Mouse (Mus musculus) urinary bladder, postnatal 4 days (tissue): ENCODE results near the gene Slc2a8.
A peak's percentile ranks its signal among the peaks of the same experiment; 100 is the strongest.

Source experiments
- DNase-seq, 2 experiments: peaks; one replicate each; pipeline ENCODE4 v3.0.0; 2021 to 2022; ENCODE audit warnings: low spot score in 2 of 2

The Slc2a8 gene

DNA sequence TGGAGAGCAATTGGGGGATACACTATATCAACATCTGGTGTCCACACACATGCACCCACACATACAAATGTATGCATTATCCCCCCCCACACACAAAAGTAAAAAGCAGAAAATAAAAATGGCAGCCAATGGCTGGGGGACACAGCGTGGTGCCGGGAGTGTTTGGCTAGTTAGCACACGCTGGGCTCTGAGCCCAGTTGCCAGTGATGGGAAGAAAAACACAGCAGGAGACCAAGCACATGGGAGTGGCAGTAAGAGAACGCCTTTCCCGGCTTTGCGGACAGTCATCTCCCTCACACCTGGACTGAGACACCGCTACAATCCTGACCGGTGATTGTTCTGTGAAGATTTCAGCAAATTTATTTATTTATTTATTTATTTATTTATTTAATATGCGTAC lies 10.6 kb downstream of the Slc2a8 start:
- DNase-seq = no peak

DNA sequence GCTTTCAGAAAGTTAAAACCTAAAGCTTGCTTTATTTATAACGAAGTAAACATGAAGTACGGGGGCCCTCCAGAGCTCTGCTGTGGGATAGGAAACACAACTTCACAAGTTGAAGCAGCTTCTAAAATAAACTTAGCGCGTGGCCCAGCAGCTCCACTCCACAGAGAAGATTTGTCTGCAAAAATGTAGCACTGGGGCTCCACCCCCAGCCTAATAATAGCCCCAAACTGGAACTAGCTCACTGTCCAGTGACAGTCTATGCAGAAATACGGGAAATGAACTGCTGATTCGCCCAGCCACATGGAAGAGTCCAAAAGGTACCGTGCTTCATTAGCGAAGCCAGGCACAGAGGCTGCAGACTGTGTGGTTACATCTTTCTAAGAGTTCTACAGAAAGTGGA lies 12.6 kb downstream of the Slc2a8 start:
- no peak for DNase-seq

DNA sequence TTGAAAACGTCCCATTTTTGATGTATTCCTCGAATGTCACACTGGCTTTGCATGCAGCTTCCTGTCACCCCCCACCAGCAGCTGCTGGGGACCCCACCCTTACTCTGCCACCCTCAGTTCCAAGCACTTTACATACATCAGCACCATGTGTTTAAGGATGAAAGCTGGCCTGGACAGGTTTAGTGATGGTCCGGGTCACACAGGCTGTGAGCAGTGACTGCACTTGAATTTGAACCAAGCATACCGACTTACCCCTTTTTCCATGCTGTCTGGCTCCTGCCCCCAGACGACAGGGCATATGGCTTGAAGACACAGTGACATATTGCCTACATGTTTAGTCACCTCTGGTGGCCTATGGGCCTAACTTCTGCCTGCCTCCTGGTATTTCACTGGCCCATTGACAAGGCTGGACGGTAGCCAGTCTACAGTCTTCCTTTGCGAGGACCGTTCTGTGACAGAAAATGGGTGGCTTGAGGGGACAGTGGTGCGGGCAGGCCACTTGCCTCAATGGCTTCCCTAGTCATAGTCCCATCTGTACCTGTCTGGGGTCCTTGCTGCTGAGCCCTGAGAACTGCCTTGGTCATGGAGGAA lies 13.8 kb downstream of the Slc2a8 start:
- no peak for DNase-seq

DNA sequence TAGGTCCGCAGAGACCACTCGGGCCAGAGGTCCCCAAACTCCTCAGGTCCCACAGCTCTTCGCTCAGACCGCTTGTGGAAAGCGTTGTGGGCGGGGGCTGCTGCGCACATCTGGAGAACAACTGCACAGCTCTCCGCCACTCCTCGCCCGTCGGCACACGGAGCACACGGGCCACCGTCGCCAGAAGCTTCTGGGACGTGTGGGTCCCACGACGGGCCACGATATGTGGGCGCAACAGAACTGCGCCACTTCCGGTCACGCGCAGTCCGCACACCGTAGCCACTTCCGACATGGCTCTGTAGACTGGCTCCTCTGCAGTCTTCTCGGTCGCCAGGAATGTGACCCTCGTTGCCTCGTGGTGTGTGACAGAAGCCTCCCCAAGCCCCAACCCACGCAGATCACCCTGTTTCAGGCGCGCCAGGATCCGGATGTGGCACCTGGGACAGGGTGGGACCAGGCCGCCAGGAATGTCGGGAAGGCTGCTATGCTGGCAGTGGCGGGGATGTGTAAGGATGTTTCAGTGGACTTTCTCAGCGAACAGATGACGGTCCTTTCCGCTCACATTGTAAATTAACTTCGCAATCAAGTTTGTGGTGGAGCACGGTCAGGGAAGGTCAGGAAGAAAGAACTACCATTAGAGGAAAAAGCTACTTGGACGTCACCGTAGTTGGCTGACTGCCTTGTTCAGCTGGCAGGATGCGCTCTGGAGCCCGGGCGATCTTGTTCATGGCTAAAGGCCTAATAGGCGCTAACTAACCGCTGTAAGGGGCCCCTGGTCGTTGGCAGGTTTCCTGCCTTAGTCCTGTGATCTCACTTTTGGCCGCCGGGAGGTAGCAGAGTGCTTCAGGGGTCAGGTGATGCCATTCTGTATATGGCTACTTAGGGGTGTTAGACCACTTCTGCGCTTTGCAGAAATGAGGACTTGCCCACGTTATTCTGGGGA lies 14.9 kb downstream of the Slc2a8 start:
- peak; percentile 77 to 84 for DNase-seq

DNA sequence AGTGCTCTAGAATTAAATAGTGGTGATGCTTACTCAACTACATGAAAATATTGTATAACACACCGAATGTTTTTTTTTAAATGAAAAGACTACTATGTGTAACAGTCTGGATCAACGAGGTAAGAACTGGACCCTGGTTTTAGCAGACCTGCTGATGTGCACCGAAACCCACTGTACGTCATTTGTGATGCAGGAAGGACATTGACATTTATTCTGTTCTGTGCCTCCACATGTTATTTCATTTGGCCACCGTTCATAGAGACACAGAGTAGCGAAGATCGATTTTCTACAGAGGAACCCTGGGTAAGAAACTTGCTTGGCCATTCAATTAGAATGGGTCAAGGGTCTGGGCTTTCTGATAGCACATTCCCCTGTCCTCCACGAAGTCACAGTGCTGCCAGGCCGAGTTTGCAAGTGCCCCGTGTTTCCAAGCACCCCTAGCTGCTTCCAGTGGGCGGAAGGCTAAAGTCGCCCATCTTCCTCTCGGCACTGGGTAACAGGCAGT lies 15.6 kb downstream of the Slc2a8 start:
- no peak for DNase-seq

DNA sequence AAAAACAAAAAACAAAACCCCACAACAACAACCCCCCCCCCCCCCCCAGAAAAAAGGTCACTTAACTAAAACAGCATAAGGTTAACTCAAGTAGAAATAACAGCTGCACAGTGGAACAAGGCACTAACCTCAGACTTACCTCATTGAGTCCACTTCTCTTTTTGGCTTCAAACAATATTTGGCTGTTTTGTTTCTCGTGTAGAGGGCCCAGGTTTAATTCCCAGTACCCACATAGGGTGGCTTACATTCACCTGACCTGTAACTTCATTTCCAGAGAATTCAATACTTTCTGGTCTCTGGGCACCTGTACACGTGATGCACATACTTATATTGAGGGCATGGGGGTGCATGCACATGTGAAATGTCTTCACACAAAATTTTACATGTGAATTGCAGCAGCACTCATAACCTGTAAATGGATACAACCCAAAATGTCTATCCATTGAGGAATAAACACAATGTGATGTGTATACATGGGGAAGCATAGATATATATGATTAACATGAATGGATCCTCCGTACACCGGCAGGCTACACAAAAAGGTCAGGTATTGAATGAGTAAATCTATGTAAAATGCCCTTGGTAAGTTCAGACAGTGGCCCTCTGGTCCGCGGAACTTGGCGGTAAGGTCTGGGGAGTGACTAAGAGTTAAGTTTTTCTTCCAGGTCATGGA lies 16.2 kb downstream of the Slc2a8 start:
- no peak for DNase-seq

DNA sequence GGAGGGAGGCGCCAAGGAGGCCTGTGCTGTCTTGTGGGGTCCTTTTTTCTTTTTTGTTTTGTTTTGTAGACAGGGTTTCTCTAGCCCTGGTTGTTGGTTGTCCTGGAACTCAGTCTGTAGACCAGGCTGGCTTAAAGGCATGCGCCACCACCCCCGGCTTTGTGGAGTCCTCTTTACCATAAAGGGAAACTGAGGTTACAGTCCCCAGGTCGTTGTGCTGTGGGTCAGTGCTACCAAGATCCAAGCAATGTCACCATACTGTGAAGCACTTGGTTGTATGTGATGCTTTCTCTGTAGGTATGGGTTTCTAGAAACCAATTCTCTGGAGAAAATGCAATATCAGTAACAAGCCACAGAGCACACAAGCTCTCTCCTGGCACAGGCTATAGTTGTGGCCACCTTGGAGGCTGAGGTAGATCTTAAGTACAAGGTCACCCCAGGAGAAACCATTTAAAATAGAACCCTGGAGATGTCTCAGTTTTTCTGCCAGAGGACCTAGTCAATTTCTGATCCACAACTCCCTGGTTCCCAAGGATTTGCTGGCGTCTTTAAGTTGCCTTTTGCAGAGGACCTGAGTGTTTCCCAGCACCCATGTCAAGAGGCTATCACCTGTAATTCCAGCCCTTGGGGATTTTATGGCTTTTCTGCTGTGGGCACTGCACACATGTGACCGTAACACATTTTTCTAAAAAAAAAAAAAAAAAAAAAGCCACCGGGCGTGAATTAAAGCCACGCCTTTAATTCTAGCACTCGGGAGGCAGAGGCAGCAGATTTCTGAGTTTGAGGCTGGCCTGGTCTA lies 17.0 kb downstream of the Slc2a8 start:
- no peak for DNase-seq

DNA sequence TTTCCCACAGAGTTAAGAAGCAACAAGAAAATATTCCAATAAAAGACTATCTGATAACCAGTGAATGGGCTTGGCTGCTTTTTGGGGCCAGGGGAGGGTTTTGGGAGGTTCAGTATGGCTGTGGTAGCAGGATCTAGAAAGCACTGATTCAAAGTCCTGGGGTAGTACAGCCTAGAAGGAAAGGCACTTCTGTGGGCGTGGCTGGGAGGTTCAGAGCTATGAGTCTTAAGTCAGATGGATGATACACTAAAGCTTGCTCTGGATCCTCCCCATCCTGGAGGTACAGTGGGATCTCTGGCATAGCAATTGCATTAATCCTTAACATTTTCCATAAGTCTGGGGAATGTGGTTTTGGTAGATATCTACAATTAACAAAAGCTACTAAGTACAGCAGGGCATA lies 17.9 kb downstream of the Slc2a8 start:
- DNase-seq = no peak

DNA sequence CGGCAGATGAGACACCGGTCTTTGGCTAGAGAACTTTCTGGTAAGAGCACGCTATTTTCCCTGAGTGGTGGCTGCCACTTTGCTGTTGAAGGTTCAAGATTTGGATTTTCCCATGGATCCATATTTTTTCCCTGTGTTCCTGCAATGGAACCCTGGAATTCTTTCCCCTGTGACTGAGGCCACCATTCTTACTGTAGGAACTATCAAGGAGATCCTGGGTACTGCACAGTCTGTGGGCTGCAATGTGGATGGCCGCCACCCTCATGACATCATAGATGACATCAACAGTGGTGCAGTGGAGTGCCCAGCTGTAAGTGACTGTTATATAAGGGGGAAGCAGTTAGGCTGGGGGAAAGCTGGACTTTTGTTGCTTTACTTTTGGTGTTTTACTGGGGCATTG lies 18.3 kb downstream of the Slc2a8 start:
- no peak for DNase-seq

DNA sequence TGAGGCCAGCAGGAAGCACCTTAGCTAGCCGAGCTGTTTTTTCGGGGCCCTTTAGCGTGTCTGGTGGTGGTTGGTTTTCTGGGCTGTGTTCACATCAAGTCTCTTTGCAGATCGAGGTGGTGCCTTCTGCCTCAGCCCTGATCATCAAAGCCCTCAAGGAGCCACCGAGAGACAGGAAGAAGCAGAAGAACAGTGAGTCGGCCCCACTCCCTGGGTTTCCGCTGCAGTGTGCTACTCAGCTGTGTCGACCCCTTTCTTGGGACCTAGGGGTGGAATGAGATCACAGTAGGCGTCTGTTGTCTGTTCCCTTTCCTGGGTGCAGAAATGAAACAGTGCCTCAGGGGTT lies 19.0 kb downstream of the Slc2a8 start:
- no peak for DNase-seq

DNA sequence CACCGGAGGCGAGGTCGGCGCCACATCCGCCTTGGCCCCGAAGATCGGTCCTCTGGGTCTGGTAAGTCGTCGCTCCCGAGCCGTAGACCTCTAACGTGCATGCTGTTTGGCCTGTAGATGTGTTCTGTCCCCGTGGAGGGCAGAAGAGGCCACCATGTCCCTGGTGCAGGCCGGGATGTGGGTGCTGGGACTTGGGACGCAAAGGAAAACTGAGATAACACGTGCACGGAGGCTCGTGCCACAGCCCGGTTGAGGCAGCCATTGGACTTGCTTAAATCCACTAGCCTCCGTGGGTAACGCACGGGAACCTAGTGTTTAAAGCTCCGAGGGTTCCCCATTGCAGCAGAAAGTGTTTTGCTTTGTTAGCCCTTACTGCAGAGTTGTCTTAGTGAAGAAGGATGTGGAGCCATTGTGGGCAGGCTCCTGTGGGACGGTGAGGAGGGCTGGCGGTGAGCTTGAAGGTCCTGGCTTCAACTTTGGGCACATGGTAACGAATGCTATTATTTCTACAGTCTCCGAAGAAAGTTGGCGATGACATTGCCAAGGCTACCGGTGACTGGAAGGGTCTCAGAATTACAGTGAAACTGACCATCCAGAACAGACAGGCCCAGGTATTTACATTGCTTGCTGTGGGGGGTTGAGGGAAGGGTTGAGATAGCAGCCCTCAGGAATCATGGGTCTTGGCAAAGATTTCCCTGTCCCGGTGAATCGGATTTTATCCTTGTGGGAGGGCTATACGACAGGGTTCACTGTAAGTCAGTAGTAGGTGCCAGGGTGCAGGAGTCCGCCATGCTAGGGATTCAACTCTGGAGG lies 19.6 kb downstream of the Slc2a8 start:
- peak in 1 of 2 experiments; percentile 38 for DNase-seq

DNA sequence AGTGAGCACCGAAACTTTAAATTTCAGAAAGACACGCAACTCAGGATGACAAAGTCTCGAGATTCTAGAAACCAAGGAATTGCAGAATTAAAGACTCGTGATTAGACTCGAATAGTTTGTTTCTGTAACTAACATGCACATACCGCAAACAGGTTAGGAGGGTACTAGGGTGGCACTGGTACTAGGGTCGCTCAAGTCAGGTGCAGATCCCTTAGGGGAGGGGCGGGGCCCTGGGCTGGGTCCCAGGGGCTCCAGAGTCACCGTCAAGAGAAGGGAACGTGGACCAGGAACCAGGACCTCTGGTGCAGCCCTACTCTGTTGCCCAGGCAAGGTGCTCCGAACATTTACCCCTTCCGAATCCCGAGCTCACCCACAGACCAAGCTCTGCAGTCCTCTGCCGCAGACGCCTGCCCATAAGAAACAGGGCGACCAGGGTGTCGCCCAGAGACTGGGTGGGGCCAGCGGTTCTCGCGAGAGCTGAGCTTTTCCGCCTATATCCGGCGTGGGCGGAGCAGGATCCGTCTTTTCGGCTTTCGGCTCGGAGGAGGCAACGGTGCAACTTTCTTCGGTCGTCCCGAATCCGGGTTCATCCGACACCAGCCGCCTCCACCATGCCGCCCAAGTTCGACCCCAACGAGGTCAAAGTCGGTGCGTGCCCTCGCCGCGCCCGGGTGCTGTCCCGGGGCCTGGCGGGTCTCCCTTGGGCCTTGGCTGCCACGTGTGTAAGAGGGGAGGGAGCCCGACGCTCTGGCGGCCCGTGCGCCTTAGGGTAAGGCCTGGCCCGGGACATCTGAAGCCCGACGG lies 20.5 kb downstream of the Slc2a8 start, which contains the start of the genes Rpl12 and Lrsam1:
Rpl12 (plus strand) TSS at position 368 of the 804 bp plus-strand sequence.
Lrsam1 (minus strand) TSS at position 423 of the 804 bp plus-strand sequence.
- peak; percentile 92 to 95 for DNase-seq

DNA sequence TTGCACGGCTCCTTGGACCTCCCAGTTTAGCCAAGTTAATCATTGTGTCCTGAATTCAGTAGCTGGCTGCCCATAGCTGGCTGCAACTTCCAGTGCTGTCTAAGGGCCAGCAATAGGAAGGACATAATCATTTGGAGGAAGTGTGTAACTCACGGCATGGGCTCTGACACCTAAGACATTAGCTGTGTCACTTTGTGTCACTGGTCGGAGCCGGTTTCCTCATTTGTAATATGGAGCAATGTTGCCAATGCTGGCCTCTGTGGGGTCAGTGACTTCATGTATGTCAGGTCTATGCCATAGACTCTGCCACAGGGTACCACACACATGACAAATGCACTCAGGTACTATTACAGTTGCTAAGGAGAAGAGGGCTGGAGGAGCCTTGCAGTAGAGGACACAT lies 21.6 kb downstream of the Slc2a8 start:
- DNase-seq = no peak

DNA sequence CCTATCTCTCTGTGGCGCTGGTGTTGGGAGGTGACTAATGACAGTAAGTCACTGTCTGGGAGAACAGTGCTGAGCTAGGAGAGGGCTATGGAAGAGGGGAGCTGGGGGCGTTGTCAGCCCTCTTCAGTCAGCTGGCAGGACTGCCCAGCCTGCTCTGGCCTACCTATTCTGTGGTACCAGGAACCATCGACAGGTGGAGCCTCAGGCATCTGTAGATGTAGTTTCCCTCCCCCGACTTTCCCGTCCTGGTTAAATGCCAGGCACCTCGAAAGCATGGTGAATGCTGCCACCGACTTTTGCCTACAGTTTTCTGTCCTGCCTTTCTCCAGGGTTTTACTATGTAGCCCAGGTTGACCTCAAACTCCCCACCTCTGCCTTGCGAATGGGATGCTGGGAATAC lies 24.5 kb downstream of the Slc2a8 start:
- no peak for DNase-seq

DNA sequence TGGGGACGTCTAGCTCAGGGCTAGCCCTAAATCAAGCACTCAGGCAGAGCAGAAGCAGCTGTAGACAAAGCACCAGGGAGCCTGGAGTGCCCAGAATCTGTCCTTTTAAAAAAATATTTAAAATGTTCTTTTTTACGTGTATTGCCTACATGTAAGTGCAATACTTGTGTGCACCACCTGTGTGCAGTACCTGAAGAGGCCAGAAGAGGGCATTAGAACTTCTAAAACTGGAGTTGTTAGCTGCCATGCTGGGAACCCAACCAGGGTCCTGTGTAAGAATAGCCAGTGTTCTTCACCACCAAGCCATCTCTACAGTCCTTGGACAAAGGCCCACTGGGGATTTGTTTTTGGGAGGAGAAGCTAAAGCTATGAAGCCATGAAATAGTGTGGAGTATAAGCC lies 27.3 kb downstream of the Slc2a8 start:
- DNase-seq = no peak

DNA sequence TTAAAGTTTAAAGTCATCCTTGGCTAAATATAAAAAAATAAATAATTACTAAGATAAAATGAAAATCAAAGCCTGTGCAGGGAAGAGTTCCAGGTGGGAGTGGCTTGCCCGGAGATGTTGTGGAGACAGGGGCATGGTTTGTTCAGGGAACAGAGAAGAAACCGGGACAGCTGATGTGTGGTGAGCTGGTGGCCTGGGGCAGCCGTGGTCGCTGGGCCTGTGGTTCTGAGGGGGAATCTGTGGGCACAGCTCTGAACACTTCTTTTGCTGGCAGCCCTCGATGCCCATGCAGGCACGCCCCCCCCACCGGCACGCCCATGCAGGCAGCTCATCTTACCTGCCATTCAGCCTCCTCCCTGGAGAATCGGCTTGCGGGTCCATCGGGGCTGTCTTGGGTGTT lies 34.4 kb downstream of the Slc2a8 start:
- no peak for DNase-seq

DNA sequence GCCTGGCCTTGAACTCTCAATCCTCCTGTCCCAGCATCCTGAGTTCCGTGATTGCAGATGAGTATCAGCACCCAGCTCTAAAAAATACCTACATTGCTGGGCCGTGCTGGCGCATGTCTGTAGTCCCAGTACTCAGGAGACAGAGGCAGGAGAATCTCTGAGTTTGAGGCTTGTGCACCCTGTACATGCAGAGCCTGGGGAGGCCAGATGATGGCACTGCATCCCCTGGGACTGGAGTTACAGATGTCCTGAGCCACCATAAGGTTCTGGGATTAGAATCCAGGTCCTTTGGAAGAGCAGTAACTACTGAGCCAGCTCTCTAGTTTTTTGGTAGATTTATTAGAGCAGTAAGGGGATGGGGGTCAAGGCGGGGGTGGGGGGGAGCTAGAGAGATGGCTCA lies 41.4 kb downstream of the Slc2a8 start:
- DNase-seq = no peak

DNA sequence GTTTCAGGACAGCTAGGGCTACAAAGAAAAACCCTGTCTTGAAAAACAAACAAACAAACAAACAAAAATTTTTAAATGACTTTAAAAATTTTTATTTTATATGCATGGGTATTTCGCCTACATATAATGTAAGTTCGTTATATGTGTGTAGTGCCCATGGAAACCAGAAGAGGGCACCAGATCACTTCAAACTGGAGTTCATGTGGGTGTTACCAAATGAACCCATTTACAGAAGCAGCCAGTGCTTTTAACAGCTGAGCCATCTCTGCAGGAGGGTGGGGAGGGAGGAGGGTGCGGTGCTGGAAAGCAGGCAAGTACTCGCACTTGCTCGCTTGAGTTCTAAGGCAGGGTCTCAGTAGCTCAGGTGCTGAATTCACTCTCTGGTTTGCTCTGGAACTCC lies 42.5 kb downstream of the Slc2a8 start:
- DNase-seq = no peak

DNA sequence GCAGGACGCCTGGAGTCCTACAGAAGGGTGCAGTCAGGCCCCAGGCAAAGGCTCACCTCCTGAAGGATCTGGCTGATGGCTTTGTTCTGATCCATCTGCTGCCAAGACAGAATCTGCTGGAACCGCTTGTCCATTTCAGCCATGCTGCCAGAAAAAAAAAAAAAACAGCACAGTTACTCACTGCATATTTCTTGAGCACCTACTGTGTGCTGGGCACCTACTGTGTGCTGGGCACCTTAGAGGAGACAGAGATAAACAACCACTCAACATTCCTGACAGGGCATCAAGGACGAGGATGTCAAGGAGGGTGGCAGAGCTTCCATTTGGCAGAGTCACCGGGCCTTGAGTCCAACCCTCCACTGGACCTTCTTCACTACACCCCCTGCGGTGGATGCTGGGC lies 43.1 kb downstream of the Slc2a8 start:
- no peak for DNase-seq

DNA sequence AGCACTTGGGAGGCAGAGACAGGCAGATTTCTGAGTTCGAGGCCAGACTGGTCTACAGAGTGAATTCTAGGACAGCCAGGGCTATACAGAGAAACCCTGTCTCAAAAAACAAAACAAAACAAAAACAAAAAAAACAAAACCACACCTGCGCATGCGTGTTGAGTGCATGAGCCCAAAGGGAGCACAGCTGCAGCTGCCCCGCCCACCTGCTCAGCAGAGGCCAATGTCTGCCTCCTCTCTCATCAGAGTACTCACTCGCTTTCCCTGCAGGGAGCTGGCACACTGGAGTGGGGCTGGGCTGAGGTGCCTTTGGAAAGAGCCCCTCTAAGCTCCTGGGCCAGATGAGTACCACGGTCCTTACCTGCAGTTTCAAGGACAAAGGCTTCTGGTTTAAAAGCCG lies 50.2 kb downstream of the Slc2a8 start:
- DNase-seq = no peak
